Mouse (Mus musculus): Measurements from ENCODE around the gene Fgf2. TPM values are rescaled to one million over a fixed set of nuclear protein-coding genes. Genes with fewer than 3 reads are reported as not detected.
A peak's percentile ranks its signal among the peaks of the same experiment; 100 is the strongest.

The Fgf2 gene
- total RNA-seq, 2 experiments from 2014 or later: 0.21 TPM; not detected in 1

DNA sequence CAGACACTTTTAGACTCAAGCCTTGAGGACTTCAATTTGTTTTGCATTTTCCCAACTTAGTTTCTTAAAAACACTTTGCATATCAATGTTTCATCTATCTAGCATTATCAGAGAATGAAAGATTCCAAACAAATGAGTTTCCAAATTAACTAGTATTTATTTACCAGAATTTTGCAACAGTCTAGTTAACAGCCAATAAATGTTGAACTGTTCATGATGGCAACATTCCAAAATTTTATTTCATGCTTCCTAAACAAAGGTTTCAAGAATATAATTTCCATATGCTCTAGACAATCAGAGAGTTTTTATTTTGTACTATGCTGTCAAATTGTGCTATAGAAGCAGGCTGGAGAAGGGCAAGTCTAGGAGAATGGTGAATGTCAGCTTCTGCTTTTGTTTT is 59.5 kb downstream of the Fgf2 start:
- ATAC-seq (replicated peaks; ENCODE audit: poor library complexity): no peak

GRCm38 (mm10) chr3:37413446-37413845 is 65.3 kb downstream of the Fgf2 start:
- ATAC-seq (replicated peaks; ENCODE audit: poor library complexity): no peak

- peak; percentile 62 for ATAC-seq (replicated peaks; ENCODE audit: poor library complexity)
Measured at GRCm38 (mm10) chr3:37414413-37414960, 66.3 kb downstream of the Fgf2 start.

DNA sequence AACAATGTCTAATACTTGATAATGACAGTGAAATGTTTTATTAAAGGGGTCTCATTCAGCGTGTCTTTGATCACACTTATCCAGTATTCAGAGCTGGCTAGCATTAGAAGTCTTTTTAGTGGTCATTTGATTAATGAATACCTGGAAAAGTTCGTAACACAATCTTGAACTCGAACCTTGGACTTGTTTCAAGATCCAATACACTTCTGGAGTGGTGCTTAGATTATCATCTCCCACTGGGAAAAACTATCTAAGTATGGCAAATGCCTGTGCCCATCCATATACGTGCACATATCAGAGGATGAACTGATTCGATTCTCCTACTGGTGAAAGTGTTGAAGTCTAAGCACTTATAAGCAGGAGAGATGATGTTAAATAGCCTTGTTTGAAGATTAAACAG is 70.2 kb downstream of the Fgf2 start:
- ATAC-seq (replicated peaks; ENCODE audit: poor library complexity): no peak

DNA sequence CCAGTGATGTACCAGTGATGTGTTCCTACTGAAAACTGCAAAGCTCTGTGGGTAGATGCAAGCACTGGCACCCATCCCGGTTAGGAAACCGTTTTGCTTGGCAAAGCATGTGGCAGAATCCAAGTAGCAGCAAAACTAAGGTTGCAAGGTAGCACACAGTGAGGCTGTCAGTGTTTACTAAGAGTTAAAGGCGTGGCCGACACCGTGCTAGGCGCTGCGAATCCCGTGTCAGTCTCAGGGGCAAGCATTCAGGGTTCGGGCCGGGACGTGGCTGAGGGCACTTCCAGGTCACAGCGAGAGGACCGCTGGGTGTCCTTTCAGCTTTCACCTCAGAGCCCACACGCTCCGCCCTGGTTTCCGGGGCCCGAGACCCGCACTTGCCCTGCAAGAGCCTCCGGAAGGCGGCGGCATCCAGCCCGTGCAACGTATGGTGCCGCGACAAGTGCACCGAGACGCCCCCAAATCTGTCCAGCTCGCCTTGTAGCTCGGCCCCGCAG is 70.9 kb downstream of the Fgf2 start:
- ATAC-seq (replicated peaks; ENCODE audit: poor library complexity): peak; percentile 40

GRCm38 (mm10) chr3:37419458-37419991 is 71.4 kb downstream of the Fgf2 start, which contains the start of gene Spata5:
Gene Spata5 (plus strand): TSS chr3:37419896.
- ATAC-seq (replicated peaks; ENCODE audit: poor library complexity): peak; percentile 72

DNA sequence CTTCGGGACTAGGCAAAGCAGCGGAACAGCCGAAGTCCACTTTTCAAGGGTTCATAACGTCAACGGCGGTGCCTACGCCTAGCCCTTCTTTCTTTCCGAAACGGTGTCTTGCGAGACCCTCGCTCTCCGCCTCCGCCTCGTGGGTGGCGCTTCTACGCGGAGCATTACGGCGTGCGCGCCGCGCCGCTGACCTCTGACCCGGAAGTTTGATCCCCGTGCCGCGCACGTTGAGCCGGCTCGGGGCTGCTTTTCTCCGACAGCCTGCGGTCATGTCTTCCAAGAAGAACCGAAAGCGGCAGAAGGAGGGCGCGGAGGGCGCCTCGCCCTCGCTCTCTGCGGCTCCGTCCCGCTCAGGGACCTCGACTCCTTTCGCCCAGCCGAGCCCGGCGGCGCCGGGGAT is 71.9 kb downstream of the Fgf2 start, which contains the start of gene Nudt6:
TSS of gene Nudt6 (minus strand) at position 140 of the 400 bp plus-strand sequence.
- ATAC-seq (replicated peaks; ENCODE audit: poor library complexity): peak; percentile 65

- ATAC-seq (replicated peaks; ENCODE audit: poor library complexity): no peak
Measured at GRCm38 (mm10) chr3:37420641-37421040, 72.5 kb downstream of the Fgf2 start.

DNA sequence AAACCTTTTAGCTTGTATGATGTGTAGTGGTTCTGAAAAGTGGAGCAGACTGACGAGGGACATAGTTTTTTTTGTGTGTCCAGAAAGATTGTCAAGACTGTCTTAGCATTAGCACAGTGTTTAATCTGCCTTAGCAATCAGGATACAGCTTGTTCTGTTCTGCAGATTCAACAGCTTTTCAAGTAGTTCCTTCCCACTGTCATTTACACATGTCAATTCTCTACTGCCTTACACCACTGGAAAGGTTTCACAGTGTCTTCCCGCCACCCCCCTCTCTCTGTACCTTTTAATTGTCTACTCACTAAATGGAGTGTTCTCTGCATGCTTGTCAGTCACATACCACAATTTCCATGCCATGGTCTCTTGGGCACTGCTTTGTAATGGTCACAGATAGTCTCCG is 73.0 kb downstream of the Fgf2 start:
- no peak for ATAC-seq (replicated peaks; ENCODE audit: poor library complexity)

GRCm38 (mm10) chr3:37426069-37426468 is 77.9 kb downstream of the Fgf2 start:
- no peak for ATAC-seq (replicated peaks; ENCODE audit: poor library complexity)

GRCm38 (mm10) chr3:37430359-37430758 is 82.2 kb downstream of the Fgf2 start:
- 0 out of 2 replicates have a peak, but pooled peaks have one; percentile 31 for ATAC-seq (replicated peaks; ENCODE audit: poor library complexity)

- no peak for ATAC-seq (replicated peaks; ENCODE audit: poor library complexity)
Measured at GRCm38 (mm10) chr3:37439770-37440169, 91.6 kb downstream of the Fgf2 start.

DNA sequence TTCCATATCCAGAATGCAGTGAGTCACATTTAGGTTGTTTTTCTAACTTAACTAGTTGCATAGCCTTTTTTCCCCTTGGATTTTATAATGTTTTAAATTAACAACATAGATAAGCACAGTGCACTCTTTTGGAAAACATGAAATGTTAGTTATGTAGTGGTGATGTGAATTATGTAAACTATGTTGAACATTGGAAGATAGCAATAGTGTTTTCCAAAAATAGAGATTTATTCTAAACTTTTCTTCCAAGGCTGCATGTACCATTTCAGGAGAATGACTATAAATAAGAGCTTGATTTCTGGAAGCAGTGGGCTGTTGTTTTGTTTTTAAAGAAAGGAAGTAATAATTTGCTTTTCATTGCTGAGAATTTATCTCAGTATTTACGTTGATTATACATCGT is 95.3 kb downstream of the Fgf2 start:
- ATAC-seq (replicated peaks; ENCODE audit: poor library complexity): no peak

DNA sequence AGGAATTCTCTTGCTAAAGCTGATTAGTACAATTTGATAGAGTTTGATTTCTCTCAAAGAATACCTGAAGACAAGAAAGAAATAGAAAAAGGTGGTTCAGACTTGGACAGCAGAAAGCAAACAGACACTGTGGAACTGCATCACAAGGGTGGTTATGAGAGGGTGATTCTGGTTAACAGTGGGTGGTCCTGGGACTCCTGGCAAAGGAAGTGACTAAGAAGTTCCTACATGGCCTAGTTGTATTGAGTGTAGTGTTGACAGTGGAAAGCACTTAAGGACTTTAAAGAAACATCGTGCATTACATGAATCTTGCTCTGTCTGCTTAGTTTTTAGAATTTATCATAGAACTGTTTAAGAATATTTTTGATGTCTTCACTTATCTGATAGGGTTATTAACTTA is 107.8 kb downstream of the Fgf2 start:
- ATAC-seq (replicated peaks; ENCODE audit: poor library complexity): no peak

Other genes with a start within 250 kb of the Fgf2 start
- 0.17 and 0.81 TPM in 2 replicates for gene Il2, start 222.4 kb upstream of the Fgf2 start, total RNA-seq (2015)
- 0.12 TPM in 1 of 2 replicates, not detected in the other for gene Il2, start 222.4 kb upstream of the Fgf2 start, total RNA-seq (2017)
- gene Il21, start 115.7 kb upstream of the Fgf2 start, total RNA-seq (2015): not detected in 2 replicates
- not detected in 2 replicates for gene Il21, start 115.7 kb upstream of the Fgf2 start, total RNA-seq (2017)
- gene Bbs12, start 35.8 kb upstream of the Fgf2 start, total RNA-seq (2015): 3.4 and 6.0 TPM in 2 replicates
- 6.6 TPM in 2 replicates for gene Bbs12, start 35.8 kb upstream of the Fgf2 start, total RNA-seq (2017)
- 3.8 and 5.2 TPM in 2 replicates for gene Cetn4, start 35.6 kb upstream of the Fgf2 start, total RNA-seq (2015)
- gene Cetn4, start 35.6 kb upstream of the Fgf2 start, total RNA-seq (2017): 0.62 and 4.2 TPM in 2 replicates
- gene Spata5, start 71.5 kb downstream of the Fgf2 start, total RNA-seq (2015): 68.9 and 78.2 TPM in 2 replicates
- 126 and 148 TPM in 2 replicates for gene Spata5, start 71.5 kb downstream of the Fgf2 start, total RNA-seq (2017)
- 14.4 and 18.0 TPM in 2 replicates for gene Nudt6, start 71.9 kb downstream of the Fgf2 start, total RNA-seq (2015)
- 9.1 and 19.9 TPM in 2 replicates for gene Nudt6, start 71.9 kb downstream of the Fgf2 start, total RNA-seq (2017)

Measured in megakaryocyte progenitor cell, adult 5-6 weeks (primary cell).